Mouse (Mus musculus): Measurements from ENCODE around the gene Cib4.

The Cib4 gene

GRCm38 (mm10) chr5:30519494-30519893, 26.1 kb downstream of the Cib4 start:
- ATAC-seq (ENCODE audit: insufficient number of reproducible peaks, low FRiP score, low TSS enrichment) = no peak

- no peak for ATAC-seq (ENCODE audit: insufficient number of reproducible peaks, low FRiP score, low TSS enrichment)
Measured at GRCm38 (mm10) chr5:30518547-30518946, 27.1 kb downstream of the Cib4 start.

- no peak for ATAC-seq (ENCODE audit: insufficient number of reproducible peaks, low FRiP score, low TSS enrichment)
Measured at GRCm38 (mm10) chr5:30518108-30518507, 27.5 kb downstream of the Cib4 start.

GRCm38 (mm10) chr5:30516376-30516775, 29.3 kb downstream of the Cib4 start:
- ATAC-seq (ENCODE audit: insufficient number of reproducible peaks, low FRiP score, low TSS enrichment) = peak; percentile 58; the same call in 1 of the 2 replicates

GRCm38 (mm10) chr5:30513111-30513510, 32.5 kb downstream of the Cib4 start:
- ATAC-seq (ENCODE audit: insufficient number of reproducible peaks, low FRiP score, low TSS enrichment) = no peak

GRCm38 (mm10) chr5:30497299-30497698, 48.3 kb downstream of the Cib4 start:
- no peak for ATAC-seq (ENCODE audit: insufficient number of reproducible peaks, low FRiP score, low TSS enrichment)

GRCm38 (mm10) chr5:30496821-30497220, 48.8 kb downstream of the Cib4 start:
- no peak for ATAC-seq (ENCODE audit: insufficient number of reproducible peaks, low FRiP score, low TSS enrichment)

GRCm38 (mm10) chr5:30495288-30495687, 50.3 kb downstream of the Cib4 start:
- ATAC-seq (ENCODE audit: insufficient number of reproducible peaks, low FRiP score, low TSS enrichment) = no peak

GRCm38 (mm10) chr5:30494606-30495005, 51.0 kb downstream of the Cib4 start:
- ATAC-seq (ENCODE audit: insufficient number of reproducible peaks, low FRiP score, low TSS enrichment) = no peak

GRCm38 (mm10) chr5:30493723-30494122, 51.9 kb downstream of the Cib4 start:
- ATAC-seq (ENCODE audit: insufficient number of reproducible peaks, low FRiP score, low TSS enrichment) = no peak

- no peak for ATAC-seq (ENCODE audit: insufficient number of reproducible peaks, low FRiP score, low TSS enrichment)
Measured at GRCm38 (mm10) chr5:30490845-30491244, 54.8 kb downstream of the Cib4 start.

GRCm38 (mm10) chr5:30490215-30490614, 55.4 kb downstream of the Cib4 start:
- ATAC-seq (ENCODE audit: insufficient number of reproducible peaks, low FRiP score, low TSS enrichment) = no peak

- no peak for ATAC-seq (ENCODE audit: insufficient number of reproducible peaks, low FRiP score, low TSS enrichment)
Measured at GRCm38 (mm10) chr5:30485136-30485535, 60.5 kb downstream of the Cib4 start.

- ATAC-seq (ENCODE audit: insufficient number of reproducible peaks, low FRiP score, low TSS enrichment) = no peak
Measured at GRCm38 (mm10) chr5:30484591-30484990, 61.0 kb downstream of the Cib4 start.

- ATAC-seq (ENCODE audit: insufficient number of reproducible peaks, low FRiP score, low TSS enrichment) = no peak
Measured at GRCm38 (mm10) chr5:30483533-30483932, 62.1 kb downstream of the Cib4 start.

GRCm38 (mm10) chr5:30482319-30482718, 63.3 kb downstream of the Cib4 start:
- peak; percentile 66; the same call in 1 of the 2 replicates for ATAC-seq (ENCODE audit: insufficient number of reproducible peaks, low FRiP score, low TSS enrichment)

- 0 out of 2 replicates have a peak, but pooled peaks have one; percentile 40 for ATAC-seq (ENCODE audit: insufficient number of reproducible peaks, low FRiP score, low TSS enrichment)
Measured at GRCm38 (mm10) chr5:30476534-30476933, 69.1 kb downstream of the Cib4 start.

- ATAC-seq (ENCODE audit: insufficient number of reproducible peaks, low FRiP score, low TSS enrichment) = no peak
Measured at GRCm38 (mm10) chr5:30472148-30472547, 73.5 kb downstream of the Cib4 start.

- ATAC-seq (ENCODE audit: insufficient number of reproducible peaks, low FRiP score, low TSS enrichment) = no peak
Measured at GRCm38 (mm10) chr5:30470454-30470853, 75.2 kb downstream of the Cib4 start.

- ATAC-seq (ENCODE audit: insufficient number of reproducible peaks, low FRiP score, low TSS enrichment) = no peak
Measured at GRCm38 (mm10) chr5:30466315-30466714, 79.3 kb downstream of the Cib4 start.

GRCm38 (mm10) chr5:30465861-30466260, 79.8 kb downstream of the Cib4 start, which contains the start of gene 1700001C02Rik:
TSS of gene 1700001C02Rik (plus strand) at chr5:30466047.
- ATAC-seq (ENCODE audit: insufficient number of reproducible peaks, low FRiP score, low TSS enrichment) = no peak

GRCm38 (mm10) chr5:30461821-30462220, 83.8 kb downstream of the Cib4 start, which contains the start of gene Otof:
TSS of gene Otof (minus strand) at chr5:30461932.
- peak; percentile 69 for ATAC-seq (ENCODE audit: insufficient number of reproducible peaks, low FRiP score, low TSS enrichment)

GRCm38 (mm10) chr5:30460155-30460554, 85.5 kb downstream of the Cib4 start:
- ATAC-seq (ENCODE audit: insufficient number of reproducible peaks, low FRiP score, low TSS enrichment) = no peak
